Mouse (Mus musculus) olfactory bulb, adult 2 months (tissue): ENCODE data around the gene Cib2.

Experiments
- CTCF ChIP-seq: fragments of 200-500 bp; IDR thresholded peaks from 2 replicates; pipeline ENCODE4 v1.5.1; 2012; ENCODE audit warnings: low read depth, mild to moderate bottlenecking, low read length, moderate library complexity; ENCODE audit not compliant: insufficient read depth
- POLR2A ChIP-seq: fragments of 200-500 bp; IDR thresholded peaks from 2 replicates; pipeline ENCODE4 v1.6.1; 2012; ENCODE audit warnings: mild to moderate bottlenecking, low read depth, low read length, moderate library complexity; ENCODE audit not compliant: insufficient read depth

DNA sequence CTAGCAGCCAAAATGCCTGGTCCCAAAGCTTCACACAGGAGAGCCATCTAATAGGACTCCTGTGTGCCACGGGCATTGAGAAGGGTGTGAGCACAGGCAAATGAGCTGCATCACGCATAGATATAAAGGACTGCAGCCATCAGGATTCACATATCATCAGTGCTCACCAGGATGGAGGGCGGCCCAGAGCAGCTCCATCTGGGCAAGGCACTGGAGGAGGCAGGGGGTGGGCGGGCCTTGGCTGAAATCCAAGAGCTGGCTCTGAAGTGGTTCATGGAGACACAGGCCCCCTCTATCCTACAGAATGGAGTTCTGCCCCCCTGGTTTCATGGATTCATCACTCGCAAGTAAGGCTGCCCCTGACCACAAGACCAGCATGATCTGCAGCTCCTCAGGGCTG lies 26.0 kb downstream of the Cib2 start:
- no peak for TF ChIP-seq POLR2A
- TF ChIP-seq CTCF = no peak
